Mouse (Mus musculus) retina, embryonic 14.5 days (tissue): ENCODE results near the gene Chrna3.
A peak's percentile ranks its signal among the peaks of the same experiment; 100 is the strongest.

Source experiments
- DNase-seq: peaks from one replicate; pipeline ENCODE4 v3.0.0-alpha.2; 2015; ENCODE audit warnings: low spot score

Chrna3 gene

GRCm38 (mm10) chr9:55026275-55026663 lies at the start of gene Chrna3:
Gene Chrna3, minus strand, starts transcription at chr9:55026562.
- peak; percentile 76 for DNase-seq

GRCm38 (mm10) chr9:55067965-55068265 lies 41.6 kb upstream of the Chrna3 start:
- no peak for DNase-seq

GRCm38 (mm10) chr9:55067260-55067964 lies 41.0 kb upstream of the Chrna3 start:
- DNase-seq = peak; percentile 99

- DNase-seq = no peak
Measured at GRCm38 (mm10) chr9:55065241-55065640, 38.9 kb upstream of the Chrna3 start.

GRCm38 (mm10) chr9:55058067-55058466 lies 31.7 kb upstream of the Chrna3 start:
- DNase-seq = no peak

- no peak for DNase-seq
Measured at GRCm38 (mm10) chr9:55055386-55055930, 29.1 kb upstream of the Chrna3 start.

- peak; percentile 62 for DNase-seq
Measured at GRCm38 (mm10) chr9:55048211-55048880, 22.0 kb upstream of the Chrna3 start, which contains the start of gene Chrnb4. Gene Chrnb4, minus strand, starts transcription at chr9:55048779.

- peak; percentile 81 for DNase-seq
Measured at GRCm38 (mm10) chr9:55046764-55047163, 20.4 kb upstream of the Chrna3 start.

- DNase-seq = no peak
Measured at GRCm38 (mm10) chr9:55045001-55045400, 18.6 kb upstream of the Chrna3 start.

- DNase-seq = peak; percentile 35
Measured at GRCm38 (mm10) chr9:55043688-55044087, 17.3 kb upstream of the Chrna3 start.

GRCm38 (mm10) chr9:55041389-55041788 lies 15.0 kb upstream of the Chrna3 start:
- DNase-seq = no peak

GRCm38 (mm10) chr9:55039983-55040382 lies 13.6 kb upstream of the Chrna3 start:
- DNase-seq = no peak

- no peak for DNase-seq
Measured at GRCm38 (mm10) chr9:55038948-55039347, 12.6 kb upstream of the Chrna3 start.

- DNase-seq = peak; percentile 74
Measured at GRCm38 (mm10) chr9:55031435-55032167, 5.2 kb upstream of the Chrna3 start.

- DNase-seq = peak; percentile 62
Measured at GRCm38 (mm10) chr9:55025534-55026274, 658 bp downstream of the Chrna3 start.

GRCm38 (mm10) chr9:55023902-55024583 lies 2.3 kb downstream of the Chrna3 start:
- peak; percentile 95 for DNase-seq

- DNase-seq = no peak
Measured at GRCm38 (mm10) chr9:55023326-55023725, 3.0 kb downstream of the Chrna3 start.

GRCm38 (mm10) chr9:55016926-55017325 lies 9.4 kb downstream of the Chrna3 start:
- DNase-seq = no peak

- peak; percentile 22 for DNase-seq
Measured at GRCm38 (mm10) chr9:55010588-55011350, 15.6 kb downstream of the Chrna3 start.

GRCm38 (mm10) chr9:55009692-55010091 lies 16.7 kb downstream of the Chrna3 start:
- no peak for DNase-seq

GRCm38 (mm10) chr9:55003609-55004008 lies 22.8 kb downstream of the Chrna3 start:
- DNase-seq = no peak
